Mouse (Mus musculus) liver, adult (tissue): ENCODE measurements around the gene Sox11.

Experiments
- GATA4 ChIP-seq: IDR thresholded peaks from 2 replicates; pipeline ENCODE4 v1.6.1; 2014; ENCODE audit warnings: mild to moderate bottlenecking, low read length; ENCODE audit not compliant: insufficient replicate concordance

Sox11 gene

GRCm38 (mm10) chr12:27341871-27342690 is at the start of gene Sox11:
Gene Sox11, minus strand, starts transcription at chr12:27342574.
- TF ChIP-seq GATA4 = no peak

GRCm38 (mm10) chr12:27391652-27392305 is 49.4 kb upstream of the Sox11 start:
- no peak for TF ChIP-seq GATA4

GRCm38 (mm10) chr12:27390439-27390838 is 48.1 kb upstream of the Sox11 start:
- TF ChIP-seq GATA4 = no peak

GRCm38 (mm10) chr12:27389429-27389828 is 47.1 kb upstream of the Sox11 start:
- no peak for TF ChIP-seq GATA4

- no peak for TF ChIP-seq GATA4
Observed at GRCm38 (mm10) chr12:27372505-27372904, 30.1 kb upstream of the Sox11 start.

- no peak for TF ChIP-seq GATA4
Observed at GRCm38 (mm10) chr12:27370756-27371155, 28.4 kb upstream of the Sox11 start.

- TF ChIP-seq GATA4 = no peak
Observed at GRCm38 (mm10) chr12:27367476-27367875, 25.1 kb upstream of the Sox11 start.

- no peak for TF ChIP-seq GATA4
Observed at GRCm38 (mm10) chr12:27363840-27364640, 21.7 kb upstream of the Sox11 start.

- TF ChIP-seq GATA4 = no peak
Observed at GRCm38 (mm10) chr12:27357076-27357637, 14.8 kb upstream of the Sox11 start.

GRCm38 (mm10) chr12:27356571-27356970 is 14.2 kb upstream of the Sox11 start:
- no peak for TF ChIP-seq GATA4

GRCm38 (mm10) chr12:27343606-27344410 is 1.4 kb upstream of the Sox11 start:
- no peak for TF ChIP-seq GATA4

GRCm38 (mm10) chr12:27342691-27343605 is 574 bp upstream of the Sox11 start:
- TF ChIP-seq GATA4 = no peak

GRCm38 (mm10) chr12:27341130-27341870 is 1.1 kb downstream of the Sox11 start:
- no peak for TF ChIP-seq GATA4
